Mouse (Mus musculus) midbrain, embryonic 14.5 days (tissue): ENCODE data around the gene Gse1. TPM values are rescaled to one million over a fixed set of nuclear protein-coding genes. Genes with fewer than 3 reads are reported as not detected.
A peak's percentile ranks its signal among the peaks of the same experiment; 100 is the strongest.

Experiments
- ATAC-seq: fragments of 200-750 bp; cut with Nextera tagmentation; 2 replicates; pipeline ENCODE4 v1.8.0; 2017; ENCODE audit warnings: moderate number of reproducible peaks, moderate library complexity; ENCODE audit not compliant: low FRiP score, low TSS enrichment
- DNase-seq: peaks from one replicate; pipeline ENCODE4 v3.0.0-alpha.2; 2015
- H3K27ac ChIP-seq: fragments of 300-500 bp; sonication (generic); replicated peaks from 2 replicates; pipeline ENCODE4 v1.5.1; 2014; ENCODE audit warnings: mild to moderate bottlenecking, low read depth, low read length, moderate library complexity
- H3K27me3 ChIP-seq: fragments of 300-500 bp; sonication (generic); 2 replicates; pipeline ENCODE4 v1.6.1; 2014; ENCODE audit warnings: low read length, control low read depth, mixed read lengths; ENCODE audit not compliant: control insufficient read depth, insufficient read depth
- H3K36me3 ChIP-seq: fragments of 300-500 bp; sonication (generic); 2 replicates; pipeline ENCODE4 v1.6.1; 2014; ENCODE audit warnings: low read length, control low read depth; ENCODE audit not compliant: control insufficient read depth, insufficient read depth
- H3K4me1 ChIP-seq: fragments of 300-500 bp; sonication (generic); 2 replicates; pipeline ENCODE4 v1.6.1; 2014; ENCODE audit warnings: mild to moderate bottlenecking, antibody characterized with exemption, low read length, control low read depth; ENCODE audit not compliant: control insufficient read depth, insufficient read depth
- H3K4me2 ChIP-seq: fragments of 300-500 bp; sonication (generic); 2 replicates; pipeline ENCODE4 v1.6.1; 2014; ENCODE audit warnings: mild to moderate bottlenecking, low read length, moderate library complexity
- H3K4me3 ChIP-seq: fragments of 300-500 bp; sonication (generic); replicated peaks from 2 replicates; pipeline ENCODE4 v1.5.1; 2014; ENCODE audit warnings: low read depth, low read length
- H3K9ac ChIP-seq: fragments of 300-500 bp; sonication (generic); replicated peaks from 2 replicates; pipeline ENCODE4 v1.6.1; 2014; ENCODE audit warnings: mild to moderate bottlenecking, low read length, moderate library complexity
- H3K9me3 ChIP-seq: fragments of 300-500 bp; sonication (generic); 2 replicates; pipeline ENCODE4 v1.6.1; 2016; ENCODE audit warnings: low read length, control low read depth, mixed read lengths; ENCODE audit not compliant: control insufficient read depth
- WGBS: fragments of 180-500 bp; shearing (Covaris S2); extraction: QIAGEN DNeasy Blood & Tissue Kit; methylation state at CpG from one replicate; pipeline ENCODE4 v1.1.7; 2014; 5-methylcytosine and 5-hydroxymethylcytosine counted together
- polyA plus RNA-seq: library from polyadenylated mRNA; unstranded; fragments of >200 nt; fragmentation: Nextera tagmentation; extraction: Ambion mirVana; gene quantifications from 2 replicates; pipeline ENCODE4 v1.2.1, GENCODE M21; 2014

The Gse1 gene
- polyA plus RNA-seq, 1 experiment from 2014 or later = 28.6 TPM

DNA sequence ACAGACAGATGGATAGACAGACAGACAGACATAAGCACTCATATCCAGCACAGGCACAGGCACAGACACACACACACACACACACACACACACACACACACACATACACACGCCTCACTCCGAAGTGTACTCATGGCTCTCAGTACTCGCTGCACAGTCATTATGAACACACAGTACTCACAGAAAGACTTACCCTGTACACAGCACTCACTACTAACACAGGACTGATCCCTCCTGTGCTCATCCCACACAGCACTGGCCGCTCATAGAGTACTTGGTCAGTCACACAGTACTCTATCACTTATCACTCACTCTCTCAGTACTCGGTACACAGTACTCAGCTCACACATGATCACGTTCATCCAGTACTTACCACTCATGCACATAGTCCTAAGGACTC lies 144.4 kb downstream of the Gse1 start:
- no peak for ATAC-seq
- no peak for DNase-seq
- Histone ChIP-seq H3K36me3 (no peaks in the 10 kb centered on the region), H3K9me3 (no peaks in the 10 kb centered on the region), H3K4me2 (no peak overlapping the region), H3K9ac (no peak overlapping the region), H3K27me3 (no peaks in the 10 kb centered on the region), H3K27ac (no peak overlapping the region), H3K4me3 (no peak overlapping the region), H3K4me1 (peaks cover 42% of the 10 kb centered on the region)
- 90% methylated on average over 6 of the region's 6 CpGs for WGBS

DNA sequence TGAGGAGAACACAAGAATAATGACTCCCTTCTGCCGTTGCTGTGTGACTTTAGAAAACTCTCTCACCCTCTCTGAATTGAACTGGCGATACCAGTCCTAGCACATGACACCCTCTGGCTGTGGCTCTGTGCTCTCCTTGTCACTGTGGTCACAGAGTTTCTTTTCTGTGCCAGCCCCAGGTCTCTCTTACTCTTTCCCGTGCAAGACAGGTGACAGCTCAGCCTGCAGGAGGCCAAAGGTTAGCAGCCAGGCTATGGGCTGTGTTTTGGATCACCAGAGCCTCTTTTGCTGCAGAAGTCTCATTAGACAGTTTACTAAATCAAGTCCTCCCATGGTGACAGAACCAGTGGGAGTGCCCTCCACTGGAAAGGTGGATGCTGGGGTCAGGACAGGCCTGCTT lies 145.4 kb downstream of the Gse1 start:
- no peak overlapping the region for H3K4me2 ChIP-seq
- no peaks in the 10 kb centered on the region for H3K27me3 ChIP-seq
- no peaks in the 10 kb centered on the region for H3K36me3 ChIP-seq
- DNase-seq (no peak), ATAC-seq (no peak)
- no peak overlapping the region for H3K4me3 ChIP-seq
- no peak overlapping the region for H3K27ac ChIP-seq
- no peak overlapping the region for H3K9ac ChIP-seq
- no peaks in the 10 kb centered on the region for H3K9me3 ChIP-seq
- 81% methylated on average over 3 of the region's 3 CpGs for WGBS
- H3K4me1 ChIP-seq = peaks cover 51% of the 10 kb centered on the region

DNA sequence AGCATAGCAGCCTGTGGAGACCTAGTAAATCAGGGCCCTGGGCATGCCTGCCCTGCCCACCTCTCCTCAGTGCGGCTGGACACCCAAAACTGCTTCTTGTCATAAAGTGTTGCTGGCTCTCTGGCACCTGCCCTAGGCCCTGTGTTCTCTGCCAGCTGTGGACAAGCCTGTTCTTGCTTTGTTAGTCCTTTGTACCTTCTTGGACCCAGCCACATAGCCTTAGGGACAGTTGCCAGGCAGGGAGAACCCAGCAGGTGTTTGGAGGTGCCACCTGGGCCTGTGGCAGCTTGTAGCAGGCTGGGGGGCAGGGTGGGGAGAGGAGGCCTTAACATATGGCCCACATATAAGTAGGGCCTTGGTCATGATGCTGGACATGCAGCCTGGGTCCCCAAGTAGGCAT lies 145.8 kb downstream of the Gse1 start:
- H3K9me3 ChIP-seq = no peaks in the 10 kb centered on the region
- H3K4me2 ChIP-seq = no peak overlapping the region
- no peak for DNase-seq
- H3K9ac ChIP-seq = no peak overlapping the region
- 100% methylated on average over 1 of the region's 1 CpGs for WGBS
- no peak for ATAC-seq
- peaks cover 50% of the 10 kb centered on the region for H3K4me1 ChIP-seq
- no peaks in the 10 kb centered on the region for H3K27me3 ChIP-seq
- H3K36me3 ChIP-seq = no peaks in the 10 kb centered on the region
- H3K4me3 ChIP-seq = no peak overlapping the region
- H3K27ac ChIP-seq = peak overlapping the region; percentile 46; the same call in 1 of the 2 replicates

DNA sequence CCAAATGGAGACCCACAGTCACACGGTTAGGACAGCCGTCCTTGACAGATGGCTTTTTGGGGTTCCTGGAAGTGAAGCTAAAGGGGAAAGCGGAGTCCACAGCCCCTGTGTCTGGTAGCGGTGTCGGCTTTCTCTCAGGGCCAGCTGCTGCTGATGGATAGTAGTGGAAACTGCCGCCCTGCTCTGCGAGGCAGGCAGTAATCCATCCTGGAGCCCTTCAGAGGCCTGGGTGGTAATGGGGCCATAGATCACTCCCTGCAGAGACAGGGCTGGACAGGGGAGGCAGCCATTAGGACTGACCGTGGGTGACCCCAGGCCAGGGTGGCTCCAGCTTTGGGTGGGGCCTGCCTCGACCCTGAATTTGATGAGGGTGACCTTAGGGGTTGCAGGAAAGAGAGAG lies 146.3 kb downstream of the Gse1 start:
- ATAC-seq = no peak
- H3K9ac ChIP-seq = no peak overlapping the region
- H3K9me3 ChIP-seq = no peaks in the 10 kb centered on the region
- no peaks in the 10 kb centered on the region for H3K36me3 ChIP-seq
- 36% methylated on average over 9 of the region's 9 CpGs for WGBS
- H3K4me3 ChIP-seq = no peak overlapping the region
- DNase-seq = no peak
- H3K4me2 ChIP-seq = no peak overlapping the region
- H3K27ac ChIP-seq = peak overlapping the region; percentile 46
- no peaks in the 10 kb centered on the region for H3K27me3 ChIP-seq
- H3K4me1 ChIP-seq = peaks cover 48% of the 10 kb centered on the region

DNA sequence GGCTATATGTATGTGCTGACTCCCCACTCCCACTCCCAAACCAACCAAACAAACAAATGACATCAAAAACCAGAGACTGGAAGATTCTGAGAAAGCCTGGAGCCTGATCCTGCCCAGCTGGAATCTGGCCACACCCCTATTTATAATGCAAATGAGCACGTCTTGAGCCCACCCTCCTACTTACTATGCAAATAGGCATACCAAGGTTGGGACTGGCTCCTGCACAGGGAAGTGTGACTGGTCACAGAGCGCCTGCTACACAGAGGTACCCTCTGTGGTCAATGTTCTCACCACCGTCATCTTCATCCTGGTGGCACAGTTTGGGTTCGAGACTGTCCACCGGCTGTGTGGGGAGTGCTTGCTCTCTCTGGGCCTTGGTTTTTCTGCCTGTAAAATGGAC lies 146.9 kb downstream of the Gse1 start:
- H3K36me3 ChIP-seq = no peaks in the 10 kb centered on the region
- ATAC-seq (peak; percentile 58; the same call in 1 of the 2 replicates), DNase-seq (peak; percentile 69)

DNA sequence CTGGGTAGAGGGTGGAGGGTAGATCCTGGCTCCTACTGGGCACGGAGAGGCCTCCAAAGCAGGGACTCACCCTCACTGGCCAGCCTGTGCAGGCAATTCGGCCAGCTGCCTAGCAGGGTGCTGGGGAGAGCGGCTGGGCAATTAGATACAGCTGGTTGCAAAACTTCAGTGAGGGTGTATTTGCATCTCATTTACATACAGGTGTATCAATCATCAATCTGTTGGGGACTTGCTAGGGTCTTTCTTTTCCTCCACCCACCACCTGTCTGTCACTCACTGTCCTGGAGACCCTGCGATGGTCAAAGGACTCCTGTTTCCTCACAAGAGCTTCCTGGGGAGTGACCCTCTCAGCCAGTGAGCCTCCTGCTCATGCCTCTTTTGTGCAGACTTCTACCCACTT lies 148.0 kb downstream of the Gse1 start:
- no peaks in the 10 kb centered on the region for H3K27me3 ChIP-seq
- H3K36me3 ChIP-seq = no peaks in the 10 kb centered on the region
- ATAC-seq = no peak
- H3K27ac ChIP-seq = peak overlapping the region; percentile 49
- DNase-seq = no peak
- no peak overlapping the region for H3K4me2 ChIP-seq
- no peak overlapping the region for H3K9ac ChIP-seq
- H3K4me3 ChIP-seq = no peak overlapping the region
- 13% methylated on average over 4 of the region's 4 CpGs for WGBS
- H3K4me1 ChIP-seq = peaks cover 55% of the 10 kb centered on the region
- no peaks in the 10 kb centered on the region for H3K9me3 ChIP-seq

More for the DNA sequence above, 146.9 kb downstream of the Gse1 start:
- Histone ChIP-seq H3K27me3 (no peaks in the 10 kb centered on the region), H3K4me3 (no peak overlapping the region), H3K9ac (no peak overlapping the region), H3K4me1 (peaks cover 48% of the 10 kb centered on the region), H3K4me2 (no peak overlapping the region), H3K9me3 (no peaks in the 10 kb centered on the region), H3K27ac (peak overlapping the region; percentile 46; the same call in 1 of the 2 replicates)
- WGBS = 28% methylated on average over 5 of the region's 5 CpGs

DNA sequence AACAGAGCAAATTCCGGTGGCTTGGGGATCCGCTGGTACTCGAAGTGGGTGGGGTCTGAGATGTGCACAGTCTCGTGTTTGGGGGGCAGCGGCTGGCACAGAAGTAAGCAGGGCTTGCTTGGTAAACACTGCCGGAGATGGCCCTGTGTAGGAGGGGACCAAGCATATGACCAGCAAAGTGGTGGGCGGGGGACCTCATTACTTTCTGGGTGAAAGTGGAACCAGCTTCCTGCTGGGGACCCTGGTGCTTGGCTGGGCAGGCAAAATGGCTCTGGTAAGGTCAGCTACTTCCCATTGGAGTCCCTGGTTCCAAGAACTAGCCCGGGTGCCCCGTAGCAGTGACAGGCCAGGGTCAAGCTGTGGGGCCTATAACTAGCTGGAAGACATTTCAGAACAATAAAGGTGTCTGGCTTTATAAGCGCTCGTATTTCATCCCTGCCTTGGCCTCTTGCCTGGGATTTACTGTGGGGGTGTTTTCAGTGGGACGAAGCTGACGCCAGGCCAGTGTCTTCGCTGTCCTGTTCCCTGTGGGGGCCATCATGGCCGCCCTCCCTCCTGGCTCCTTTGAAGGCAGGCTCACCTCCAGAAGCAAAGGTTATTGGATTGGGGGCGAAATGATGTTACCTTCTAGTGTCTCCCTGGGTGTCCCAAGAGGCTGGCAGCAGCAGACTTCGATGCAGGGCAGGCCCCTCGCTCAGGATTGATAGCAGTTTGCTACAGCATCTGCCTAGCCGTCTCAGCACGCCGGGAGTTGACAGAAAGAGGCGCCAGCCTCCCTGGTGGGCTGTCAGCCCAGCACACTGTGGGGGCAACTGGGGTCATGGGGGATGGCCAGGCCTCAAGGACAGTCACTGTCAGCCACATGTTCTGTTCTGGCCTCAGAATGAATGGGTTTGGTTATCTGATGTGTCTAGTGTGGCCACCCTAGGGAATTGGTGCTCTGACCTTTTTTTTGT lies 148.9 kb downstream of the Gse1 start:
- no peak overlapping the region for H3K4me2 ChIP-seq
- H3K27ac ChIP-seq = peak overlapping the region; percentile 49; the same call in 1 of the 2 replicates
- no peaks in the 10 kb centered on the region for H3K9me3 ChIP-seq
- H3K4me1 ChIP-seq = peaks cover 58% of the 10 kb centered on the region
- WGBS = 46% methylated on average over 22 of the region's 22 CpGs
- DNase-seq (no peak), ATAC-seq (no peak)
- no peaks in the 10 kb centered on the region for H3K36me3 ChIP-seq
- H3K9ac ChIP-seq = no peak overlapping the region
- H3K4me3 ChIP-seq = no peak overlapping the region
- no peaks in the 10 kb centered on the region for H3K27me3 ChIP-seq

DNA sequence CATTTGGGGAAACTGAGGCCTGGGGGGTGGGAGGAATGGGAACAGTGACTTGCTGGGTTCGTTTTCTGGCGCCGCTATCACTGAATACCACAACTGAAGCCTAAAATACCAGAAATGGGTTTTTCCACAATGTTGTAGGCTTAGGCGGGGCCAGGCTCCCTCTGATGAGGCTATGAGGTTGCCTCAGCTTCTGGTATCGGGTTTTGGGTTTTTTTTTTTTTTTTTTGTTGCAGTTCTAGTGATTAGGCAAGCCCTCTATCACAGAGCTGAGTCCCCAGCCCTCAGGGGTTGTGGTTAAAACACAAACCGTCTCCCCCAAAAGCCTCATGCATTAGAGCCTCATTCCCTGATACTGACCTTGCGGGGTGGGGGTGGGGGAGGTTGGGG lies 149.5 kb downstream of the Gse1 start:
- Histone ChIP-seq H3K27ac (no peak overlapping the region), H3K4me3 (no peak overlapping the region), H3K27me3 (no peaks in the 10 kb centered on the region), H3K9me3 (no peaks in the 10 kb centered on the region), H3K4me1 (peaks cover 64% of the 10 kb centered on the region), H3K36me3 (no peaks in the 10 kb centered on the region), H3K4me2 (no peak overlapping the region), H3K9ac (no peak overlapping the region)
- 70% methylated on average over 7 of the region's 7 CpGs for WGBS
- DNase-seq (no peak), ATAC-seq (no peak)

DNA sequence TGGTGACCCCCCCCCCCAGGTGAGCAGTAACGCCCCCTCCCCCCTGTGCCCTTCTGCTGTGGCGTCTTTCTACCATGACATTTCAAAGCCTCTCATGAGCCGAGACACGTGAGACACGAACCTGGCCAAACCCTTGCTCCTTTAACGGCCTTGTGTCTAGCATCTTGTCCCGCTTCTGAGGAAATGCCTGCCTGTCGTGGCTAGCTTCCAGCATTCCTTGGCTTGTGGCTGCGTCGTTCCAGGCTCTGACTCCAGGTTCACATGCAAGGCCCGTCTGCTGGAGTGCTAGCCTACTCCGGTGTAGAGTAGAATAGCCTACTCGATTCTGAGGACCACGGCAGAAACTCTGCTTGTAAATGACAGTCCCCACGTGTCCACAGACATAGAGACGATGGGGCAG lies 150.1 kb downstream of the Gse1 start:
- Histone ChIP-seq H3K27me3 (no peaks in the 10 kb centered on the region), H3K4me2 (no peak overlapping the region), H3K36me3 (no peaks in the 10 kb centered on the region), H3K27ac (no peak overlapping the region), H3K9me3 (no peaks in the 10 kb centered on the region), H3K4me3 (no peak overlapping the region), H3K9ac (no peak overlapping the region), H3K4me1 (peaks cover 69% of the 10 kb centered on the region)
- WGBS = 45% methylated on average over 16 of the region's 16 CpGs
- no peak for ATAC-seq
- no peak for DNase-seq
